Mouse (Mus musculus): ENCODE data around the gene Gmfg.

DNA sequence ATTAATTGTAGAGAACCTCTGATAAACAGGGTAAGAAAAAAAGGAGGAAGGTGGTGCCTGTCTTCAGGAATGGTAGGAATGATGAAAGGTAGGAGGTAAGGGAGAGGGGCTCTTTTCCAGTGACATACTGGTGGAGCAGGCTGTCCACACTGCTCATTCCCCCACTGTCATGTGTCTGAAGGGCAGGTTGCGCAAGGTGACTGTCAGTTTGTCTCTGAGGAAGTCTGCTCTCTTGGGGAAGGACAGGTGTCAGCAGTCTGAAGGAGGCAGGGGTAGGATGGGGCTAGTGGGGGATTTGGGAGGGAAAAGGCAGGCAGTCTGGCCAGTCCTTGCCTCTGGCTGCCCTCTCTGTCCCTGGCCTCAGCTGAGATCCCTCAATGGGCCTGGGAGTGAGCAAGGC is 36.2 kb upstream of the Gmfg start:
- no peak for TF ChIP-seq GATA1 (IDR thresholded peaks at IDR 0.05; ENCODE audit: borderline replicate concordance, low read length)
- no peak for TF ChIP-seq FLI1 (IDR thresholded peaks at IDR 0.05; ENCODE audit: low read length)
